Mouse (Mus musculus): ENCODE results near the gene Zfhx3. TPM values are rescaled to one million over a fixed set of nuclear protein-coding genes. Genes with fewer than 3 reads are reported as not detected.

The Zfhx3 gene
- polyA plus RNA-seq, 2 experiments: 14.4 to 26.1 TPM

- no peaks in the 10 kb centered on the region for H3K27me3 ChIP-seq (ENCODE audit: control insufficient read depth, insufficient read depth, low read length)
- 83% methylated on average over 12 of the region's 12 CpGs for WGBS
- no peak overlapping the region for H3K4me3 ChIP-seq (replicated peaks; ENCODE audit: low read length)
- peaks cover 13% of the 10 kb centered on the region for H3K4me1 ChIP-seq (ENCODE audit: control insufficient read depth, insufficient read depth, low read length)
- DNase-seq (ENCODE audit: low spot score) (no peak), ATAC-seq (ENCODE audit: low FRiP score, low read depth) (no peak)
- H3K4me2 ChIP-seq (replicated peaks; ENCODE audit: low read depth, low read length, severe bottlenecking): no peak overlapping the region
- TF ChIP-seq POLR2A (IDR thresholded peaks at IDR 0.05; ENCODE audit: borderline replicate concordance, extremely low read depth, insufficient read depth, insufficient read length): no peak
- peak overlapping the region; percentile 53; the same call in 1 of the 2 replicates for H3K27ac ChIP-seq (replicated peaks; ENCODE audit: low read depth, low read length)
- H3K36me3 ChIP-seq (ENCODE audit: control insufficient read depth, insufficient read depth, low read length): peaks cover 12% of the 10 kb centered on the region
- H3K9me3 ChIP-seq (ENCODE audit: control insufficient read depth, low read length): no peaks in the 10 kb centered on the region
- no peak overlapping the region for H3K9ac ChIP-seq (ENCODE audit: low read depth, low read length, severe bottlenecking)
Measured at GRCm38 (mm10) chr8:108910843-108911242, 968.4 kb downstream of the Zfhx3 start.

- H3K27ac ChIP-seq (replicated peaks; ENCODE audit: low read depth, low read length): no peak overlapping the region
- H3K9me3 ChIP-seq (ENCODE audit: control insufficient read depth, low read length): no peaks in the 10 kb centered on the region
- no peaks in the 10 kb centered on the region for H3K27me3 ChIP-seq (ENCODE audit: control insufficient read depth, insufficient read depth, low read length)
- 4% methylated on average over 6 of the region's 6 CpGs for WGBS
- ATAC-seq (ENCODE audit: low FRiP score, low read depth): peak; percentile 76
- peaks cover 15% of the 10 kb centered on the region for H3K4me1 ChIP-seq (ENCODE audit: control insufficient read depth, insufficient read depth, low read length)
- peak; percentile 55; the same call in 1 of the 2 replicates for TF ChIP-seq POLR2A (IDR thresholded peaks at IDR 0.05; ENCODE audit: borderline replicate concordance, extremely low read depth, insufficient read depth, insufficient read length)
- H3K4me2 ChIP-seq (replicated peaks; ENCODE audit: low read depth, low read length, severe bottlenecking): no peak overlapping the region
- H3K9ac ChIP-seq (ENCODE audit: low read depth, low read length, severe bottlenecking): no peak overlapping the region
- no peak overlapping the region for H3K4me3 ChIP-seq (replicated peaks; ENCODE audit: low read length)
- H3K36me3 ChIP-seq (ENCODE audit: control insufficient read depth, insufficient read depth, low read length): peaks cover 14% of the 10 kb centered on the region
- peak; percentile 91 for DNase-seq (ENCODE audit: low spot score)
Measured at GRCm38 (mm10) chr8:108911511-108911910, 969.1 kb downstream of the Zfhx3 start.

- H3K4me2 ChIP-seq (replicated peaks; ENCODE audit: low read depth, low read length, severe bottlenecking): no peak overlapping the region
- DNase-seq (ENCODE audit: low spot score) (no peak), ATAC-seq (ENCODE audit: low FRiP score, low read depth) (no peak)
- WGBS: 97% methylated on average over 7 of the region's 7 CpGs
- no peak overlapping the region for H3K4me3 ChIP-seq (replicated peaks; ENCODE audit: low read length)
- no peak for TF ChIP-seq POLR2A (IDR thresholded peaks at IDR 0.05; ENCODE audit: borderline replicate concordance, extremely low read depth, insufficient read depth, insufficient read length)
- no peak overlapping the region for H3K9ac ChIP-seq (ENCODE audit: low read depth, low read length, severe bottlenecking)
- peaks cover 19% of the 10 kb centered on the region for H3K36me3 ChIP-seq (ENCODE audit: control insufficient read depth, insufficient read depth, low read length)
- H3K4me1 ChIP-seq (ENCODE audit: control insufficient read depth, insufficient read depth, low read length): peaks cover 15% of the 10 kb centered on the region
- no peaks in the 10 kb centered on the region for H3K9me3 ChIP-seq (ENCODE audit: control insufficient read depth, low read length)
- H3K27me3 ChIP-seq (ENCODE audit: control insufficient read depth, insufficient read depth, low read length): no peaks in the 10 kb centered on the region
- no peak overlapping the region for H3K27ac ChIP-seq (replicated peaks; ENCODE audit: low read depth, low read length)
Measured at GRCm38 (mm10) chr8:108912998-108913397, 970.6 kb downstream of the Zfhx3 start.

GRCm38 (mm10) chr8:108915425-108915824 lies 973.0 kb downstream of the Zfhx3 start:
- no peak overlapping the region for H3K9ac ChIP-seq (ENCODE audit: low read depth, low read length, severe bottlenecking)
- H3K4me1 ChIP-seq (ENCODE audit: control insufficient read depth, insufficient read depth, low read length): peaks cover 13% of the 10 kb centered on the region
- no peak for DNase-seq (ENCODE audit: low spot score)
- no peak for ATAC-seq (ENCODE audit: low FRiP score, low read depth)
- no peaks in the 10 kb centered on the region for H3K27me3 ChIP-seq (ENCODE audit: control insufficient read depth, insufficient read depth, low read length)
- no peak overlapping the region for H3K4me2 ChIP-seq (replicated peaks; ENCODE audit: low read depth, low read length, severe bottlenecking)
- H3K9me3 ChIP-seq (ENCODE audit: control insufficient read depth, low read length): no peaks in the 10 kb centered on the region
- H3K4me3 ChIP-seq (replicated peaks; ENCODE audit: low read length): no peak overlapping the region
- H3K36me3 ChIP-seq (ENCODE audit: control insufficient read depth, insufficient read depth, low read length): peaks cover 19% of the 10 kb centered on the region
- no peak for TF ChIP-seq POLR2A (IDR thresholded peaks at IDR 0.05; ENCODE audit: borderline replicate concordance, extremely low read depth, insufficient read depth, insufficient read length)
- 54% methylated on average over 6 of the region's 6 CpGs for WGBS
- H3K27ac ChIP-seq (replicated peaks; ENCODE audit: low read depth, low read length): peak overlapping the region; percentile 6; the same call in 1 of the 2 replicates

DNA sequence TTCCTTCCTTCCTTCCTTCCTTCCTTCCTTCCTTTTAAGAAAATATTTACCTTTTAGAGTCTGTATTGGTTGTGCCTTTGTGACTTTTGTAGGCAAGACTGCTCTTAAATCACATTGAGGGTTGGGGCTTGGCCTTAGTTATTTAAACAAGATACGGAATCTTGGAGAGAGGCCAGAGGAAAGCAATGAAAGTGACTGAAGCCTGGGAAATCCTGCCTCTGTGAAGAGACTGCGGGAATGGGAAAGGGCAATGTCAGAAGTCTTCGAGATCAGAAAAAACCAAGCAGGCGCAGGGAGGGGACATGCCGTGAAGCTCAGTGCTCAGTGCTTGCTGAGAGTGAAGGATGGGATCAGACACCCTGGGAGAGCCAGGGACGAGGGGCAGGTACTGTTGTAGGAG lies 973.4 kb downstream of the Zfhx3 start:
- no peaks in the 10 kb centered on the region for H3K9me3 ChIP-seq (ENCODE audit: control insufficient read depth, low read length)
- TF ChIP-seq POLR2A (IDR thresholded peaks at IDR 0.05; ENCODE audit: borderline replicate concordance, extremely low read depth, insufficient read depth, insufficient read length): no peak
- H3K36me3 ChIP-seq (ENCODE audit: control insufficient read depth, insufficient read depth, low read length): peaks cover 19% of the 10 kb centered on the region
- no peaks in the 10 kb centered on the region for H3K27me3 ChIP-seq (ENCODE audit: control insufficient read depth, insufficient read depth, low read length)
- no peak overlapping the region for H3K4me2 ChIP-seq (replicated peaks; ENCODE audit: low read depth, low read length, severe bottlenecking)
- no peak overlapping the region for H3K27ac ChIP-seq (replicated peaks; ENCODE audit: low read depth, low read length)
- WGBS: 46% methylated on average over 6 of the region's 6 CpGs
- H3K9ac ChIP-seq (ENCODE audit: low read depth, low read length, severe bottlenecking): no peak overlapping the region
- ATAC-seq (ENCODE audit: low FRiP score, low read depth): no peak
- no peak overlapping the region for H3K4me3 ChIP-seq (replicated peaks; ENCODE audit: low read length)
- H3K4me1 ChIP-seq (ENCODE audit: control insufficient read depth, insufficient read depth, low read length): peaks cover 11% of the 10 kb centered on the region
- peak; percentile 72 for DNase-seq (ENCODE audit: low spot score)

- DNase-seq (ENCODE audit: low spot score) (no peak), ATAC-seq (ENCODE audit: low FRiP score, low read depth) (no peak)
- H3K4me1 ChIP-seq (ENCODE audit: control insufficient read depth, insufficient read depth, low read length): peaks cover 6% of the 10 kb centered on the region
- no peaks in the 10 kb centered on the region for H3K27me3 ChIP-seq (ENCODE audit: control insufficient read depth, insufficient read depth, low read length)
- no peak overlapping the region for H3K4me3 ChIP-seq (replicated peaks; ENCODE audit: low read length)
- TF ChIP-seq POLR2A (IDR thresholded peaks at IDR 0.05; ENCODE audit: borderline replicate concordance, extremely low read depth, insufficient read depth, insufficient read length): no peak
- no peak overlapping the region for H3K4me2 ChIP-seq (replicated peaks; ENCODE audit: low read depth, low read length, severe bottlenecking)
- H3K36me3 ChIP-seq (ENCODE audit: control insufficient read depth, insufficient read depth, low read length): peaks cover 10% of the 10 kb centered on the region
- no peak overlapping the region for H3K9ac ChIP-seq (ENCODE audit: low read depth, low read length, severe bottlenecking)
- H3K27ac ChIP-seq (replicated peaks; ENCODE audit: low read depth, low read length): no peak overlapping the region
- H3K9me3 ChIP-seq (ENCODE audit: control insufficient read depth, low read length): no peaks in the 10 kb centered on the region
- WGBS: 78% methylated on average over 7 of the region's 7 CpGs
Measured at GRCm38 (mm10) chr8:108920151-108920550, 977.7 kb downstream of the Zfhx3 start.
